ENCODE assay signal across 20 mouse cellular contexts in genomic region chr1:54153216-54153786, GRCm38 (mm10). TPM values are rescaled to one million over a fixed set of nuclear protein-coding genes. Genes with fewer than 3 reads are reported as not detected.
DNase-seq lines count a peak whose midpoint lies in the region; ATAC-seq lines count a peak whose summit lies in the region.
"Had no signal": no experiment of that assay in that cellular context is flagged by ENCODE, and none has a peak within 500 bp of the region (broad histone marks: within the 10 kb centered on the region; RNA-seq: fewer than 3 reads in every experiment).

No protein-coding gene starts in this region.

- H3K36me3 ChIP-seq in heart, embryonic 11.5 days (ENCODE audit: control insufficient read depth, insufficient read depth, low read length): no peaks in the 10 kb centered on the region
- H3K36me3 ChIP-seq: embryonic facial prominence, embryonic 12.5 days; forebrain, embryonic 15.5 days; heart, embryonic 12.5 days; hindbrain, embryonic 10.5 days; intestine, embryonic 15.5 days had no signal

- no peaks in the 10 kb centered on the region for H3K27me3 ChIP-seq in heart, embryonic 11.5 days (ENCODE audit: control insufficient read depth, insufficient read depth, low read length)
- H3K27me3 ChIP-seq: CH12.LX; embryonic facial prominence, embryonic 12.5 days; forebrain, embryonic 15.5 days; heart, embryonic 12.5 days; intestine, embryonic 15.5 days had no signal

- H3K9ac ChIP-seq in heart, embryonic 11.5 days (ENCODE audit: low read depth, low read length): no peak overlapping the region
- H3K9ac ChIP-seq: embryonic facial prominence, embryonic 12.5 days; forebrain, embryonic 15.5 days; heart, embryonic 12.5 days; hindbrain, embryonic 14.5 days; intestine, embryonic 15.5 days had no signal

- peak; percentile 20 for DNase-seq in cerebellum, adult 18-20 months
- DNase-seq in cerebellum, postnatal 4 days (ENCODE audit: low spot score in 2 of 2): no peak
- DNase-seq in heart, adult 11 months: peak; percentile 16
- peak; percentile 1 for DNase-seq in lung, postnatal 25 days (ENCODE audit: low spot score)
- DNase-seq in lung, adult 18-20 months: no peak
- peak; percentile 31 for DNase-seq in cerebellum, adult 9-11 months
- DNase-seq in thymus, adult 18-20 months: no peak
- DNase-seq: adrenal gland, postnatal 25 days; heart, adult 2 months; kidney, adult 18-20 months had no signal

- no peak overlapping the region for H3K27ac ChIP-seq in heart, embryonic 11.5 days (ENCODE audit: low read depth, low read length)
- H3K27ac ChIP-seq: embryonic facial prominence, embryonic 12.5 days; forebrain, embryonic 15.5 days; heart, adult 2 months; hindbrain, embryonic 10.5 days; hindbrain, embryonic 14.5 days; intestine, embryonic 15.5 days had no signal

- no peaks in the 10 kb centered on the region for H3K4me1 ChIP-seq in heart, embryonic 11.5 days (ENCODE audit: control insufficient read depth, insufficient read depth, low read length)
- H3K4me1 ChIP-seq: embryonic facial prominence, embryonic 12.5 days; forebrain, embryonic 15.5 days; heart, embryonic 12.5 days; hindbrain, embryonic 10.5 days; intestine, embryonic 15.5 days had no signal

- no peak for ATAC-seq in heart, embryonic 11.5 days (replicated peaks; ENCODE audit: insufficient number of reproducible peaks, low FRiP score, low TSS enrichment)
- ATAC-seq: activated CD4-positive, CD25-positive, alpha-beta regulatory T cell, adult 4 months; forebrain, embryonic 15.5 days; intestine, embryonic 15.5 days; Patski had no signal

- 58% methylated on average over 6 of the region's 6 CpGs for WGBS in heart, embryonic 11.5 days (ENCODE audit: insufficient replicate concordance)

- H3K4me2 ChIP-seq in heart, embryonic 11.5 days: no peak overlapping the region
- H3K4me2 ChIP-seq: embryonic facial prominence, embryonic 12.5 days; forebrain, embryonic 15.5 days; heart, embryonic 12.5 days; hindbrain, embryonic 14.5 days; intestine, embryonic 15.5 days had no signal

- H3K9me3 ChIP-seq in heart, embryonic 11.5 days (replicated peaks; ENCODE audit: control insufficient read depth, low read length): no peaks in the 10 kb centered on the region
- H3K9me3 ChIP-seq: embryonic facial prominence, embryonic 12.5 days; forebrain, embryonic 15.5 days; heart, embryonic 12.5 days; intestine, embryonic 15.5 days had no signal

- H3K4me3 ChIP-seq in heart, embryonic 11.5 days (ENCODE audit: low read depth, low read length): no peak overlapping the region
- H3K4me3 ChIP-seq: embryonic facial prominence, embryonic 12.5 days; forebrain, embryonic 15.5 days; heart, adult 2 months; heart, embryonic 12.5 days; hindbrain, embryonic 10.5 days; intestine, embryonic 15.5 days had no signal

RNA-seq across cellular contexts. Expression of gene Hecw2, which starts 41.7 kb away (rescaled TPM):
- 5.1 and 6.5 TPM in 2 replicates for polyA plus RNA-seq in heart, embryonic 11.5 days (2014; fragmentation: Nextera tagmentation; extraction: Ambion mirVana)

Comparison
In these comparisons a context has a peak if more than half of its experiments do, and no peak if none do; other contexts are left out.
1. DNase-seq: peak in cerebellum, adult 18-20 months (2 of 2), heart, adult 11 months (single experiment), lung, postnatal 25 days (single experiment) and cerebellum, adult 9-11 months (single experiment); none in cerebellum, postnatal 4 days (0 of 2), lung, adult 18-20 months (0 of 2) and thymus, adult 18-20 months (0 of 2).